Mouse (Mus musculus): ENCODE data around the gene Tubd1.

GRCm38 (mm10) chr11:86538786-86539185 lies 6.0 kb upstream of the Tubd1 start:
- TF ChIP-seq CTCF (IDR thresholded peaks at IDR 0.05; ENCODE audit: control insufficient read depth, insufficient read depth, insufficient read length), result no peak
- no peak for TF ChIP-seq USF1 (IDR thresholded peaks at IDR 0.05; ENCODE audit: low read depth)
- TF ChIP-seq MYOD1 (IDR thresholded peaks at IDR 0.05; ENCODE audit: control insufficient read depth, insufficient read length, low read depth), result no peak
- TF ChIP-seq MAX (IDR thresholded peaks at IDR 0.05), result no peak
- TF ChIP-seq CEBPB (IDR thresholded peaks at IDR 0.05; ENCODE audit: low read depth), result no peak
